Mouse (Mus musculus): ENCODE results near the gene 1700003F12Rik.

- no peak for TF ChIP-seq CTCF (IDR thresholded peaks at IDR 0.05; ENCODE audit: extremely low read depth, insufficient read depth, insufficient read length, insufficient replicate concordance)
- no peak for TF ChIP-seq POLR2A (IDR thresholded peaks at IDR 0.05; ENCODE audit: low read depth, low read length)
Measured at GRCm38 (mm10) chr2:154571266-154571665, 24.4 kb downstream of the 1700003F12Rik start.
